Mouse (Mus musculus) olfactory bulb, adult 2 months (tissue): ENCODE measurements around the gene Limk2.

Experiments
- CTCF ChIP-seq: fragments of 200-500 bp; IDR thresholded peaks from 2 replicates; pipeline ENCODE4 v1.5.1; 2012; ENCODE audit warnings: low read depth, mild to moderate bottlenecking, low read length, moderate library complexity; ENCODE audit not compliant: insufficient read depth
- POLR2A ChIP-seq: fragments of 200-500 bp; IDR thresholded peaks from 2 replicates; pipeline ENCODE4 v1.6.1; 2012; ENCODE audit warnings: mild to moderate bottlenecking, low read depth, low read length, moderate library complexity; ENCODE audit not compliant: insufficient read depth

- TF ChIP-seq POLR2A (no peak), CTCF (no peak)
Measured at GRCm38 (mm10) chr11:3346351-3346750, 62.6 kb downstream of the Limk2 start.
